Mouse (Mus musculus): ENCODE data around the gene Shank2. TPM values are rescaled to one million over a fixed set of nuclear protein-coding genes. Genes with fewer than 3 reads are reported as not detected.

Gene Shank2
- total and polyA plus RNA-seq, 3 experiments: not detected

GRCm38 (mm10) chr7:144240736-144241343 is 239.1 kb downstream of the Shank2 start:
- no peak overlapping the region for H3K27ac ChIP-seq (ENCODE audit: control insufficient read depth, low read depth, low read length)
- DNase-seq (ENCODE audit: low read depth, low spot score): no peak
- TF ChIP-seq MAFK (IDR thresholded peaks at IDR 0.05; ENCODE audit: borderline replicate concordance, low read depth, low read length): no peak
- TF ChIP-seq ZKSCAN1 (IDR thresholded peaks at IDR 0.05; ENCODE audit: low read depth, low read length): no peak
- TF ChIP-seq RCOR1 (IDR thresholded peaks at IDR 0.05; ENCODE audit: low read depth, low read length): no peak
- TF ChIP-seq TCF12 (IDR thresholded peaks at IDR 0.05; ENCODE audit: low read depth, low read length): no peak
- TF ChIP-seq CHD1 (IDR thresholded peaks at IDR 0.05; ENCODE audit: low read depth, low read length): no peak
- H3K4me3 ChIP-seq (ENCODE audit: control insufficient read depth in 1 of 2, insufficient read depth in 1 of 2, low read depth in 2 of 2, low read length in 2 of 2): no peak overlapping the region
- H3K27me3 ChIP-seq (ENCODE audit: control insufficient read depth in 1 of 2, insufficient read depth in 2 of 2, low read length in 2 of 2): no peaks in the 10 kb centered on the region
- H3K9ac ChIP-seq (ENCODE audit: control insufficient read depth, low read depth, low read length, poor library complexity, severe bottlenecking): no peak overlapping the region
- H3K9me3 ChIP-seq (replicated peaks; ENCODE audit: insufficient read depth, low read length): no peaks in the 10 kb centered on the region
- no peaks in the 10 kb centered on the region for H3K79me2 ChIP-seq (ENCODE audit: control insufficient read depth, insufficient read depth, low read length, poor library complexity)
- no peaks in the 10 kb centered on the region for H3K36me3 ChIP-seq (ENCODE audit: control insufficient read depth in 1 of 2, insufficient read depth in 2 of 2, low read length in 2 of 2)
- H3K4me1 ChIP-seq (ENCODE audit: control insufficient read depth in 1 of 2, insufficient read depth in 2 of 2, low read length in 2 of 2): no peaks in the 10 kb centered on the region

- no peaks in the 10 kb centered on the region for H3K9me3 ChIP-seq (replicated peaks; ENCODE audit: insufficient read depth, low read length)
- no peaks in the 10 kb centered on the region for H3K27me3 ChIP-seq (ENCODE audit: control insufficient read depth in 1 of 2, insufficient read depth in 2 of 2, low read length in 2 of 2)
- no peak overlapping the region for H3K4me3 ChIP-seq (ENCODE audit: control insufficient read depth in 1 of 2, insufficient read depth in 1 of 2, low read depth in 2 of 2, low read length in 2 of 2)
- no peaks in the 10 kb centered on the region for H3K4me1 ChIP-seq (ENCODE audit: control insufficient read depth in 1 of 2, insufficient read depth in 2 of 2, low read length in 2 of 2)
- no peaks in the 10 kb centered on the region for H3K36me3 ChIP-seq (ENCODE audit: control insufficient read depth in 1 of 2, insufficient read depth in 2 of 2, low read length in 2 of 2)
- no peaks in the 10 kb centered on the region for H3K79me2 ChIP-seq (ENCODE audit: control insufficient read depth, insufficient read depth, low read length, poor library complexity)
- TF ChIP-seq ZC3H11A (IDR thresholded peaks at IDR 0.05; ENCODE audit: low read depth, low read length): no peak
- no peak for TF ChIP-seq MYC (IDR thresholded peaks at IDR 0.05; ENCODE audit: low read depth, low read length)
- no peak for TF ChIP-seq UBTF (IDR thresholded peaks at IDR 0.05; ENCODE audit: borderline replicate concordance, insufficient read depth, low read depth, low read length)
- no peak for TF ChIP-seq MAZ (IDR thresholded peaks at IDR 0.05; ENCODE audit: low read depth, low read length)
- no peak for DNase-seq (ENCODE audit: low read depth, low spot score)
- no peak overlapping the region for H3K9ac ChIP-seq (ENCODE audit: control insufficient read depth, low read depth, low read length, poor library complexity, severe bottlenecking)
- H3K27ac ChIP-seq (ENCODE audit: control insufficient read depth, low read depth, low read length): no peak overlapping the region
Observed at GRCm38 (mm10) chr7:144244203-144244602, 242.5 kb downstream of the Shank2 start.

- Histone ChIP-seq H3K4me3 (ENCODE audit: control insufficient read depth in 1 of 2, insufficient read depth in 1 of 2, low read depth in 2 of 2, low read length in 2 of 2) (no peak overlapping the region), H3K79me2 (ENCODE audit: control insufficient read depth, insufficient read depth, low read length, poor library complexity) (no peaks in the 10 kb centered on the region), H3K9me3 (replicated peaks; ENCODE audit: insufficient read depth, low read length) (no peaks in the 10 kb centered on the region), H3K4me1 (ENCODE audit: control insufficient read depth in 1 of 2, insufficient read depth in 2 of 2, low read length in 2 of 2) (no peaks in the 10 kb centered on the region), H3K36me3 (ENCODE audit: control insufficient read depth in 1 of 2, insufficient read depth in 2 of 2, low read length in 2 of 2) (no peaks in the 10 kb centered on the region), H3K9ac (ENCODE audit: control insufficient read depth, low read depth, low read length, poor library complexity, severe bottlenecking) (no peak overlapping the region), H3K27me3 (ENCODE audit: control insufficient read depth in 1 of 2, insufficient read depth in 2 of 2, low read length in 2 of 2) (no peaks in the 10 kb centered on the region), H3K27ac (ENCODE audit: control insufficient read depth, low read depth, low read length) (no peak overlapping the region)
- DNase-seq (ENCODE audit: low read depth, low spot score): no peak
- TF ChIP-seq USF1 (IDR thresholded peaks at IDR 0.05; ENCODE audit: low read depth, low read length) (no peak), TBP (IDR thresholded peaks at IDR 0.05; ENCODE audit: low read depth, low read length) (no peak), MAFK (IDR thresholded peaks at IDR 0.05; ENCODE audit: borderline replicate concordance, low read depth, low read length) (no peak), CHD2 (IDR thresholded peaks at IDR 0.05; ENCODE audit: low read length) (no peak), SMC3 (IDR thresholded peaks at IDR 0.05; ENCODE audit: low read depth, low read length) (no peak), POLR2A (IDR thresholded peaks at IDR 0.05; ENCODE audit: control insufficient read depth in 1 of 2, insufficient read depth in 1 of 2, low read depth in 1 of 2, low read length in 2 of 2, poor library complexity in 1 of 2) (no peak), MYC (IDR thresholded peaks at IDR 0.05; ENCODE audit: low read depth, low read length) (no peak)
Observed at GRCm38 (mm10) chr7:144246271-144246670, 244.5 kb downstream of the Shank2 start.
